Mouse (Mus musculus): ENCODE data around the gene Gm49450.
A peak's percentile ranks its signal among the peaks of the same experiment; 100 is the strongest.

The Gm49450 gene

GRCm38 (mm10) chr15:98893036-98893435, 60.3 kb downstream of the Gm49450 start:
- DNase-seq (ENCODE audit: low spot score in 2 of 2): no peak

- DNase-seq (ENCODE audit: low spot score in 2 of 2): peak in 1 of 2 experiments; percentile 46
Measured at GRCm38 (mm10) chr15:98891907-98892606, 61.3 kb downstream of the Gm49450 start.

GRCm38 (mm10) chr15:98891198-98891742, 62.1 kb downstream of the Gm49450 start:
- no peak for DNase-seq (ENCODE audit: low spot score in 2 of 2)

- DNase-seq (ENCODE audit: low spot score in 2 of 2): no peak
Measured at GRCm38 (mm10) chr15:98887526-98887925, 65.8 kb downstream of the Gm49450 start.

- no peak for DNase-seq (ENCODE audit: low spot score in 2 of 2)
Measured at GRCm38 (mm10) chr15:98886667-98887387, 66.5 kb downstream of the Gm49450 start.

- DNase-seq (ENCODE audit: low spot score in 2 of 2): no peak
Measured at GRCm38 (mm10) chr15:98884106-98884505, 69.2 kb downstream of the Gm49450 start.

- DNase-seq (ENCODE audit: low spot score in 2 of 2): no peak
Measured at GRCm38 (mm10) chr15:98883661-98884060, 69.7 kb downstream of the Gm49450 start.
